20 mouse cellular contexts compared by ENCODE assay signal in the genomic region with DNA sequence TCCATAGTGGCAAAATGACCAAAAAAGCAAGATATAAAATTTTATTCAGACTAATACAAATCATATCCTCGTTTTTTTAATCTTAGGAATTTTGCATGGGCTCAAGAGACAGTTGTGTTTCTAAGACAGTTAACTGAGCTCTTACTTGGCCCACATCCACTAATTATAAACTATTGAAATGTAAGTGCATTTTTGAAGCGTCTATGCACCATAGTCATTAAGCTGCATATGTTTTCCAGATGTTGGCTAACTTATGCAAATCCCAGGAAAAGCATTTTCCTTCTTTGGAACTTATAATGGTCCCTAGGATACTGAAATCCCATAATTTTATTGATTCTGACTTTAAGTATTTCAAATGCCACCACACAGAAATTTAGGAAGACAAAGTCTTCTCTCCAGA.
DNase-seq lines count a peak whose midpoint lies in the region; ATAC-seq and TF ChIP-seq lines count a peak whose summit lies in the region.
"Had no signal": no experiment of that assay in that cellular context is flagged by ENCODE, and none has a peak within 500 bp of the region (broad histone marks: within the 10 kb centered on the region; RNA-seq: fewer than 3 reads in every experiment).

No protein-coding gene starts in this region.

- peak; percentile 61 for DNase-seq in kidney, postnatal 0 days (ENCODE audit: low spot score)
- peak; percentile 48 for DNase-seq in 3T3-L1 (ENCODE audit: low read depth, low spot score)
- peak; percentile 24 for DNase-seq in hindlimb bud, embryonic 11.5 days (ENCODE audit: extremely low spot score, low read depth, low spot score)
- DNase-seq in right cerebral cortex, postnatal 36 days (ENCODE audit: low spot score in 2 of 2), result no peak
- no peak for DNase-seq in right cerebral cortex, adult 18-20 months
- DNase-seq: adrenal gland, adult 8-10 months; cerebellum, adult 11 months; cerebellum, adult 9-10 months; cerebellum, postnatal 25 days; gastrocnemius, postnatal 10 days; heart, adult 18-20 months; heart, postnatal 10 days; heart, postnatal 4 days had no signal

- H3K4me1 ChIP-seq in kidney, postnatal 0 days (replicated peaks; ENCODE audit: insufficient read depth, low read length), result no peaks in the 10 kb centered on the region
- no peaks in the 10 kb centered on the region for H3K4me1 ChIP-seq in kidney, embryonic 14.5 days (ENCODE audit: control insufficient read depth, insufficient read depth, low read length)
- peaks cover 16% of the 10 kb centered on the region for H3K4me1 ChIP-seq in embryonic facial prominence, embryonic 13.5 days
- H3K4me1 ChIP-seq: embryonic facial prominence, embryonic 12.5 days; heart, embryonic 10.5 days; hindbrain, embryonic 12.5 days had no signal

- no peak overlapping the region for H3K4me2 ChIP-seq in kidney, postnatal 0 days (ENCODE audit: low read length)
- no peak overlapping the region for H3K4me2 ChIP-seq in kidney, embryonic 14.5 days (replicated peaks; ENCODE audit: low read depth, low read length)
- no peak overlapping the region for H3K4me2 ChIP-seq in embryonic facial prominence, embryonic 13.5 days
- H3K4me2 ChIP-seq: embryonic facial prominence, embryonic 12.5 days; hindbrain, embryonic 12.5 days had no signal

- 63% methylated on average over 2 of the region's 2 CpGs for WGBS in kidney, postnatal 0 days
- 69% methylated on average over 2 of the region's 2 CpGs for WGBS in kidney, embryonic 14.5 days
- WGBS in embryonic facial prominence, embryonic 13.5 days, result 28% methylated on average over 2 of the region's 2 CpGs

- no peaks in the 10 kb centered on the region for H3K9me3 ChIP-seq in kidney, postnatal 0 days (replicated peaks; ENCODE audit: low read length)
- H3K9me3 ChIP-seq in kidney, embryonic 14.5 days (ENCODE audit: control insufficient read depth, low read length), result no peaks in the 10 kb centered on the region
- H3K9me3 ChIP-seq in embryonic facial prominence, embryonic 13.5 days, result no peaks in the 10 kb centered on the region
- H3K9me3 ChIP-seq: embryonic facial prominence, embryonic 12.5 days; heart, embryonic 10.5 days; hindbrain, embryonic 12.5 days had no signal

- no peak for ATAC-seq in kidney, postnatal 0 days (replicated peaks; ENCODE audit: low FRiP score, low read depth)
- no peak for ATAC-seq in kidney, embryonic 14.5 days (ENCODE audit: low FRiP score, low TSS enrichment)
- no peak for ATAC-seq in embryonic facial prominence, embryonic 13.5 days (ENCODE audit: insufficient number of reproducible peaks, insufficient read depth, low FRiP score, low TSS enrichment, low read depth)
- ATAC-seq: forebrain, embryonic 16.5 days; hindbrain, embryonic 16.5 days had no signal

- no peak overlapping the region for H3K9ac ChIP-seq in kidney, postnatal 0 days (ENCODE audit: low read depth, low read length)
- H3K9ac ChIP-seq in kidney, embryonic 14.5 days (ENCODE audit: low read depth, low read length), result no peak overlapping the region
- no peak overlapping the region for H3K9ac ChIP-seq in embryonic facial prominence, embryonic 13.5 days
- H3K9ac ChIP-seq: embryonic facial prominence, embryonic 12.5 days; hindbrain, embryonic 12.5 days had no signal

- H3K36me3 ChIP-seq in kidney, postnatal 0 days (ENCODE audit: insufficient read depth, low read length), result no peaks in the 10 kb centered on the region
- H3K36me3 ChIP-seq in kidney, embryonic 14.5 days (ENCODE audit: control insufficient read depth, insufficient read depth, low read length), result no peaks in the 10 kb centered on the region
- H3K36me3 ChIP-seq in embryonic facial prominence, embryonic 13.5 days, result no peaks in the 10 kb centered on the region
- H3K36me3 ChIP-seq: embryonic facial prominence, embryonic 12.5 days; heart, embryonic 10.5 days; hindbrain, embryonic 12.5 days had no signal

- H3K27ac ChIP-seq in kidney, postnatal 0 days, result no peak overlapping the region
- H3K27ac ChIP-seq in kidney, embryonic 14.5 days (ENCODE audit: low read depth, low read length), result no peak overlapping the region
- H3K27ac ChIP-seq in embryonic facial prominence, embryonic 13.5 days, result peak overlapping the region; percentile 52
- H3K27ac ChIP-seq: embryonic facial prominence, embryonic 12.5 days; heart, embryonic 10.5 days; hindbrain, embryonic 12.5 days had no signal

- TF ChIP-seq CTCF in kidney, postnatal 0 days (IDR thresholded peaks at IDR 0.05; ENCODE audit: low read depth), result no peak

- no peaks in the 10 kb centered on the region for H3K27me3 ChIP-seq in kidney, postnatal 0 days (ENCODE audit: insufficient read depth, low read length)
- H3K27me3 ChIP-seq in kidney, embryonic 14.5 days (ENCODE audit: control insufficient read depth, insufficient read depth, low read length), result no peaks in the 10 kb centered on the region
- no peaks in the 10 kb centered on the region; the same call in 1 of the 2 replicates for H3K27me3 ChIP-seq in embryonic facial prominence, embryonic 13.5 days
- H3K27me3 ChIP-seq: embryonic facial prominence, embryonic 12.5 days; hindbrain, embryonic 12.5 days had no signal

- H3K4me3 ChIP-seq in kidney, postnatal 0 days (replicated peaks; ENCODE audit: low read depth, low read length), result no peak overlapping the region
- no peak overlapping the region for H3K4me3 ChIP-seq in kidney, embryonic 14.5 days (ENCODE audit: low read length)
- H3K4me3 ChIP-seq in embryonic facial prominence, embryonic 13.5 days, result no peak overlapping the region
- H3K4me3 ChIP-seq: embryonic facial prominence, embryonic 12.5 days; heart, embryonic 10.5 days; hindbrain, embryonic 12.5 days had no signal

Comparison
In these comparisons a context has a peak if more than half of its experiments do, and no peak if none do; other contexts are left out.
1. DNase-seq: peak in kidney, postnatal 0 days (single experiment), 3T3-L1 (single experiment) and hindlimb bud, embryonic 11.5 days (single experiment); none in right cerebral cortex, postnatal 36 days (0 of 2) and right cerebral cortex, adult 18-20 months (single experiment).